Mouse (Mus musculus): ENCODE results near the gene Il33. TPM values are rescaled to one million over a fixed set of nuclear protein-coding genes. Genes with fewer than 3 reads are reported as not detected.

Gene Il33
- 4.7 and 7.1 TPM in 2 replicates for polyA plus RNA-seq (2015; fragmentation: Nextera tagmentation; extraction: Ambion mirVana)

DNA sequence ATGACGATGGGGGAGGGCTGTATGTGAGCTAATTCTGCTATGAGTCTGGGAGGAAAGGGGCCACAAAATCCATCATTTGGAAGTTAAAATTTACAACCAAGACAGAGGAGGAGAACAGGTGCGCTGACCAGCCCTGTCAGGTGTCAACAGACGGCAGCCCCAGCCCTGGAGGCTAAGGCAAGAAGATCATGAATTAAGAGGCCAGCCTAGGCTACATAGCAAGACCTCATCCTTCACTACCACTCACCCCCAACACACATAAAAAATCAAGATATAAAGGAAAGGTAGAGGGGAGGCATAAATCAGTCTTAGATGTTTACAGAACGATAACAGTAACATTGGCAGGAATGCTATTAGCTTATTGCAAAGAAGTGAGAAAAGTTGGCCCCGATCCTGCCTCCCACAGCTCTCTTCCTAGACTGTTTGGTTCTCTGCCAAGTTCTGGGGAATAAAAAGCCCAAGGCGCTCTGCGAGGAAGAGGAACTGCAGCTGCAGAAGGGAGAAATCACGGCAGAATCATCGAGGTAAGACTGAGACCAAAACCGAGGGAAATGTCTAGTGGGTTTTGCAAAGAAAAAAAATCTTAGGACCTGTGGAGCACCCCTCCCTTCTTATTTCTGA, at the start of gene Il33:
Il33 (plus strand) TSS at position 477 of the 621 bp plus-strand sequence.
- no peaks in the 10 kb centered on the region for H3K9me3 ChIP-seq
- 23% methylated on average over 10 of the region's 10 CpGs for WGBS
- peaks cover 27% of the 10 kb centered on the region for H3K4me1 ChIP-seq
- H3K4me3 ChIP-seq = no peak within 1 kb of the TSS
- no peaks in the 10 kb centered on the region for H3K27me3 ChIP-seq
- ATAC-seq (ENCODE audit: borderline replicate concordance, extremely low read depth, low FRiP score, low TSS enrichment) = peak; percentile 28; the same call in 1 of the 2 replicates
- H3K27ac ChIP-seq = no peak within 1 kb of the TSS
- H3K9ac ChIP-seq = no peak within 1 kb of the TSS
- H3K4me2 ChIP-seq = peak within 1 kb of the TSS; percentile 33; the same call in 1 of the 2 replicates
- H3K36me3 ChIP-seq = no peaks in the 10 kb centered on the region

DNA sequence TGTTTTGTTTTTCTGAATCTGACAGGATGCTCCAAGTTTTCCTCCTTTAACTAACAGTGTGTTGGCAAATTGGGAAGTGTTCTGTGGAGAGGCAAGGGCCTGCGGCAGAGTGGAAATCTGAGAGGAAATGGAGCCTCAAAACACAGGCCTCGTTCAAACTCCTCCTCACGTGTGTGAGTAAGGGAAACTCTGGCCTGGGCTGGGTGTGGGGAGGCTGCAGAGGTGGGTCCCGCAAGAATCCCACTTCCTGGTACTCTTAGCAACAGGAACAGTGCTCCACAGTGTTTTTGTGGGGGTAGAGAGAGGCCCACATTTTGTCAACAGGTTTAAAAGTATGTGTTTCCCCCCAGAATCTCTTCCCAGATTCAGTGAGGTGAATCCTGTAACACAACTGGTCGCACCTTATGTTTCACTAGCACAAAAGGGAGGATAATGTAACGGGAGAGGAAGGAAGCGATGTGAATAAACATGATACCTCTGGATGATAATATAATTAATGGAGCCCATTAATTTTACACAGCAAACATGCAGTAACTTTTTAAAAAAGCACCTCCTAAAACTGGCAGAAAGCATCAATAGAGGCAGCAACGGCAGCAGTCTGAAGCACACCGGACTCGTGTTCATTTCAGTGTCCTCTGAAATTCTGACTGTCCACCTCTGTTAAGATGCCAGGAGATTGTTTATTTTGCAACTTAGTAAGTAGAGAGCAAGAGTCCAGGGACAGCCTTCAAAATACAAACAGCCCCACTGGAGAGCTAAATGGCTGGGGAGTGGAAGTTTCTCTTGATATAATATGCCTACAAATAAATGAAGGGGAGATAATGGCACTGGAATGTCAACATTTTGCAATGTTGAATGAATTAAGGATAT, 47.3 kb upstream of the Il33 start:
- Histone ChIP-seq H3K36me3 (no peaks in the 10 kb centered on the region), H3K27ac (no peak overlapping the region), H3K27me3 (no peaks in the 10 kb centered on the region), H3K4me3 (no peak overlapping the region), H3K9ac (no peak overlapping the region), H3K9me3 (no peaks in the 10 kb centered on the region), H3K4me2 (no peak overlapping the region), H3K4me1 (peaks cover 7% of the 10 kb centered on the region; the same call in 1 of the 2 replicates)
- no peak for ATAC-seq (ENCODE audit: borderline replicate concordance, extremely low read depth, low FRiP score, low TSS enrichment)
- 49% methylated on average over 10 of the region's 10 CpGs for WGBS

DNA sequence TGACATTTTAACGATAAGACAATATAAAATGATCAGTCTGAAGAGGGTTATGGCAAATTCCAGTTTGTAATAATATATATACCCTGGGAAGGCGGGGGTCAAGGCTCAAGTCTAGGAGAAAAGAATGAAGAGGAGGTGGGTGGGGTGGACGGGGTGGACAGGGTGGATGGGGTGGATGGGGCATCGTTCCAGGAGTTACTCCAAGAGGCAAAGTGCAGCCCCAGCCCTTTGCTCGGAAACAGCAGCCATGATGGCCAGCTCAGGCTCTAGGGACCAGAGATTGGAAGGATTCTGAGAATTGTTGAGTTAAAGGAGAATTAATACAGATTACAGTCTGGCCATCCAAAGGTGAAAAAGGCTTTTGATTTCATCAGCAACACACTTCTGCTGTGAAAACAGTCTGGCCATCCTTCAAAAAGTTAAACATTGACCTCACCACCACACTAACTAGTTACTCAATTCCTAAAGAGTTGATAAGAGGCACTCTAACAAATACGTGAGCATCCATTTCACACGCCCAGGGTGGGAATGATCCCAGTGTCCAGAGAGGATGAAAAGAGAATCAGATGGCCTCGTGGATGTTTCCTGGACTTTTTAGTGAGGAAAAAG, 45.9 kb upstream of the Il33 start:
- no peak for ATAC-seq (ENCODE audit: borderline replicate concordance, extremely low read depth, low FRiP score, low TSS enrichment)
- H3K9me3 ChIP-seq = no peaks in the 10 kb centered on the region
- H3K4me2 ChIP-seq = no peak overlapping the region
- peaks cover 7% of the 10 kb centered on the region; the same call in 1 of the 2 replicates for H3K4me1 ChIP-seq
- H3K36me3 ChIP-seq = no peaks in the 10 kb centered on the region
- no peak overlapping the region for H3K27ac ChIP-seq
- no peaks in the 10 kb centered on the region for H3K27me3 ChIP-seq
- WGBS = 54% methylated on average over 8 of the region's 8 CpGs
- no peak overlapping the region for H3K4me3 ChIP-seq
- no peak overlapping the region for H3K9ac ChIP-seq

DNA sequence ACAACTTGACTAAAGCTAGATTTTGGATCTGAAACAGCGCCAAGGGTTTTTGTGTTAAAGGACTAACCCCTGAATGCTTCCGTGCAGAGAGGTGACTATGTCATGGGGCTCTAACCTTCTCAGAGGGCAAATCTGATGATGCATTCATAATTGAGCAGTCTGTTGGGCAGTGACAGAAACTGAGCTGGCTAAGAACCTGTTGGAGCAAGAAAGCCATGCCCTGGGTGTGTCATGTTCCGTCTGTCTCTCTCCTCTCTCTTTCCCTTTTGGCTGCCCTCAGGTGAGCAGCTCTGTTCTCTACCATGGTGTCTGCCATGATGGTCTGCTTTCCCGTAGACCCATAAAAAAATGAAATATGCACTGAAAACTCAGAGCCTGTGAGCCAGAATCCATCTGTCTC, 44.0 kb upstream of the Il33 start:
- Histone ChIP-seq H3K4me1 (peaks cover 4% of the 10 kb centered on the region; the same call in 1 of the 2 replicates), H3K36me3 (no peaks in the 10 kb centered on the region), H3K4me3 (no peak overlapping the region), H3K27me3 (no peaks in the 10 kb centered on the region), H3K9ac (no peak overlapping the region), H3K9me3 (no peaks in the 10 kb centered on the region), H3K27ac (no peak overlapping the region), H3K4me2 (no peak overlapping the region)
- 86% methylated on average over 4 of the region's 4 CpGs for WGBS
- ATAC-seq (ENCODE audit: borderline replicate concordance, extremely low read depth, low FRiP score, low TSS enrichment) = no peak

DNA sequence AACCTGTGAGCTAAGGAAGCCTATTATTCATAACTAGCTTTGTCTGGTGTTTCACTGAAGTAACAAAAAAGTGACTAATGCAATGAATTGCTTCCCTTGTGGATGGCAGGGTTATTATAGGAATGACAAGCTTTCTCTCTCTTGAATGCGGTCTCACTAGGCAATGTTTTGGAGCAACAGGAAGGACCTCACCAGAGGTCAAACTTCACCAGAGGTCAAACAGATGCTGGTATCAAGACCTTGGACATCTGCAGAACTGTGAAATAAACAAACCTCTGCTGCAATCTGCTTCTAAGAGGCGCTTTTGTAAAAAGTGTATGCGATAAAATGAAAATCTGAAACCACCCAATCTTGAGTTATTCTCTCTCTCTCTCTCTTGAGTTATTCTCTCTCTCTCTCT, 42.2 kb upstream of the Il33 start:
- Histone ChIP-seq H3K9me3 (no peaks in the 10 kb centered on the region), H3K27me3 (no peaks in the 10 kb centered on the region), H3K4me3 (no peak overlapping the region), H3K4me2 (no peak overlapping the region), H3K36me3 (no peaks in the 10 kb centered on the region), H3K9ac (no peak overlapping the region), H3K4me1 (0 out of 2 replicates have a peak, but pooled peaks cover 3% of the 10 kb centered on the region), H3K27ac (no peak overlapping the region)
- no peak for ATAC-seq (ENCODE audit: borderline replicate concordance, extremely low read depth, low FRiP score, low TSS enrichment)
- WGBS = 58% methylated on average over 3 of the region's 3 CpGs

DNA sequence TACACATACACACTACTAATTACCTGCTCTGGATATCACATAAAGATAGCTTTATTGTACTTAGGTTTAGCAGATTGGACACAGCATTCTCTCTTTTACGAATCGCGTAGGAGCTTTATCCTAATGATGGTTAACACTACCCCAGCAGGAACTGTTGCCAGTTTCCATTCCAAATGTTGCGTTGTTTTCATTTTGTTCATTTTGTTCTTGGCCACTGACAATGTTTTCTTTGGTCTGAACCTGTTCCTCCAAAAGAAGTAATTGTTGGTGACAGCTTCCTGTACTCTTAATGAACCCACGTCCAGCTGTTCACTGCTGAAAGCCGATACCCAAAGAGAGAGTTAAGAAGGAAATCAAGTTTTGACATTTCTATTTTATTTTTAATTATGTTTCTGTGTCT, 39.4 kb upstream of the Il33 start:
- ATAC-seq (ENCODE audit: borderline replicate concordance, extremely low read depth, low FRiP score, low TSS enrichment) = no peak
- Histone ChIP-seq H3K4me2 (no peak overlapping the region), H3K9me3 (no peaks in the 10 kb centered on the region), H3K4me3 (no peak overlapping the region), H3K27me3 (no peaks in the 10 kb centered on the region), H3K36me3 (no peaks in the 10 kb centered on the region), H3K4me1 (no peaks in the 10 kb centered on the region), H3K27ac (no peak overlapping the region), H3K9ac (no peak overlapping the region)
- WGBS = 85% methylated on average over 6 of the region's 6 CpGs

DNA sequence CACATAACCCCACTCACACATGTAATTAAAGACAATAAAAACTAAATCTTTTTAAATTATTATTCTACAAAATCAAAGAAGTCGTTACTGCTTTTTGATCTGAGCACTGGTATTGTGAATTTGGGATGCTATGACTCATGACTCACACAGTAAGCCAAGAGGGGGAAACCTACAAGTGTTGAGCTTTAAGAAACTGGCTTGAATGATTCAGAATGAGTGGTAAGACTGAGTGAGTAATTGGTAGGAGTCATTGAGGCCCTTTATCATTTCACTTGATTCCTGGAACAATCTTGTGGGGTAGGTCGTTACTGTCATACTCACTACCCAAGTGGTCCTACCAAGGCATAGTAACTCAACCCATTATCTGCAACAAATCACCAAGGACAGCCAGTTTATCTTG, 37.4 kb upstream of the Il33 start:
- Histone ChIP-seq H3K4me2 (no peak overlapping the region), H3K4me1 (no peaks in the 10 kb centered on the region), H3K4me3 (no peak overlapping the region), H3K27me3 (no peaks in the 10 kb centered on the region), H3K9ac (no peak overlapping the region), H3K9me3 (no peaks in the 10 kb centered on the region), H3K36me3 (no peaks in the 10 kb centered on the region), H3K27ac (no peak overlapping the region)
- 77% methylated on average over 2 of the region's 2 CpGs for WGBS
- ATAC-seq (ENCODE audit: borderline replicate concordance, extremely low read depth, low FRiP score, low TSS enrichment) = no peak

DNA sequence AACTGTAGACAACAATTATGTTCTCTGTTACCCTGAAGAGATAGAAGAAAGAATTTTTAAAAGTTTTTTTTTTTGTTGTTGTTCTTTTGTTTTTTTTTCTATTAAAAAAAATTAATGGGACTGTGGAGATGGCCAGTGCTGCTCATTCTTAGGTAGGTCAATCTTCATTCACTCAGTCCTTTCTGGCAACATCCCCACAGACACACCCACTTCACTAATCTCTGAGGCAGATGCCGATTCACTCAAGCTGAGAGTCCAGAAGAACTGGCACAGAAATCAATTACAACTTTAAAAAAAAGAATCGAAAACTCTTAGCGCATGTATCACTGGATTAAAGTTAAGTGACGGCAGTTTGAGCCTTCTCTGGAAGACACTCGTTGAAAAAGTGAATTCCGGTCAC, 36.0 kb upstream of the Il33 start:
- Histone ChIP-seq H3K4me1 (no peaks in the 10 kb centered on the region), H3K9me3 (no peaks in the 10 kb centered on the region), H3K4me2 (no peak overlapping the region), H3K27ac (no peak overlapping the region), H3K4me3 (no peak overlapping the region), H3K27me3 (no peaks in the 10 kb centered on the region), H3K36me3 (no peaks in the 10 kb centered on the region), H3K9ac (no peak overlapping the region)
- WGBS = 82% methylated on average over 6 of the region's 6 CpGs
- ATAC-seq (ENCODE audit: borderline replicate concordance, extremely low read depth, low FRiP score, low TSS enrichment) = no peak

DNA sequence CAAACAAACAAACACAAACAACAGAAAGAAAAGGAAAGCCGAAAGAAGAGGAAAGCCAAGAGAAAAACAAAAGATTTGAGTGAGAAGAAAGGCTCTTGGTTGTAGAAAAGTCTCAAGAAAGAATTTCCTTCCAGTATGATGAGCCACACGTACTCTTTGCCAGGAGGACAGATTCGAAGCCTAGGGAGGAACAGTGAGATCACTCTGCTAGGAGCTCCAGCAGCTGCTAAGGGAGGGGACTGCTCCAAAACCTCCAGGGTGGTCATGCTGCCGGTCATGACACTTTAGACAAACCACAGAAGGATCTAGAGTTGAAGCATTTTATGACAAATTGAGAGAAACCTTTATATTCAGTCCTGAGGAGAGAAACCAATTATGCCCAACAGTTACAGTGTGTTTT, 32.9 kb upstream of the Il33 start:
- H3K4me2 ChIP-seq = no peak overlapping the region
- no peak overlapping the region for H3K9ac ChIP-seq
- no peaks in the 10 kb centered on the region for H3K9me3 ChIP-seq
- no peaks in the 10 kb centered on the region for H3K4me1 ChIP-seq
- 65% methylated on average over 4 of the region's 4 CpGs for WGBS
- H3K27ac ChIP-seq = no peak overlapping the region
- H3K4me3 ChIP-seq = no peak overlapping the region
- H3K36me3 ChIP-seq = no peaks in the 10 kb centered on the region
- no peak for ATAC-seq (ENCODE audit: borderline replicate concordance, extremely low read depth, low FRiP score, low TSS enrichment)
- H3K27me3 ChIP-seq = no peaks in the 10 kb centered on the region

DNA sequence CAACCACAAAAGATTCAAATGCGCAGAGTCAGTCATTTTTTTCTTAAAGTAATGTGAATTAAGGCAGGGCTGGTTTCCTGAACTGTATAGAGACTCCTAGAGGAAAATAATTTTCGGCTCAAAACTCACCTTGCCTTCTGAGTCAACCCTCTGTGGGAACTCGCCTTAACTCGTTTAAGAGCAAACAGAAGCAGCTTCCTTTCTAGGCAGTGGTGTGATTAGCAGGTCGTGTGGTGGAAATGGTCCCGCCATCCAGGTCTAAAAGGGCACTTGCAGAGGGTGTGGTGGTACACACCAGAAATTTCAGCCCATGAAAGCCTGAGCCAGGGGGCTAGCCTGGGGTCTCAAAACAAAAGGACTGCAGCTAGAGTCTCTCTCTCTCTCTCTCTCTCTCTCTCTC, 32.1 kb upstream of the Il33 start:
- Histone ChIP-seq H3K27me3 (no peaks in the 10 kb centered on the region), H3K9me3 (no peaks in the 10 kb centered on the region), H3K9ac (no peak overlapping the region), H3K4me2 (no peak overlapping the region), H3K4me1 (no peaks in the 10 kb centered on the region), H3K4me3 (no peak overlapping the region), H3K36me3 (no peaks in the 10 kb centered on the region), H3K27ac (no peak overlapping the region)
- 56% methylated on average over 6 of the region's 6 CpGs for WGBS
- no peak for ATAC-seq (ENCODE audit: borderline replicate concordance, extremely low read depth, low FRiP score, low TSS enrichment)

DNA sequence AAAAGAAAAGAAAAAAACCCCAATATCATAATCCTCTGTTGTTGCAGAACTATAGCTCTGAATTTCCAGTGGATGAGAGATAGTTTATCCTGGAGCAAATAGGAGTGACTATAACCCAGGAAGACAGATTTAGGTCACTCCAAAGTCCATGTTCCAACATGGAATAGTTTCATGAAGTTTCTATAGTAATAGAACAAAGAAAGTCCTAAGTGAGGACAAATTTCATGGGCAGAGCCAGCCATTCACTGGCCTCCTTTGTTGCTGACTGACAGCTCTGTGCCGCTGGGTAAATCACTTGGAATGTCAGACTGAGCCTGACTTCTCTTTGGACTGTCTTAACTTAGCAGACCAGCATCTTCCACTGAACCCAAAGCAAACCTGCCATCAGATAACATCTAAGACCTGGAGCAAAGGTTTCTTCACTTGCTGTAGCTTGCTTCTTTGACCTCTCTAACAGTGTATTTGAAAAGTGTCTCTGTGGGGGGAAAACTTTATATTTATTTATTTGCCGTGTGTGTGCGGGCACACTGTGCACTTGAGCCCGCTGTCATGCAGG, 31.1 kb upstream of the Il33 start:
- Histone ChIP-seq H3K4me3 (no peak overlapping the region), H3K4me2 (no peak overlapping the region), H3K27ac (no peak overlapping the region), H3K27me3 (no peaks in the 10 kb centered on the region), H3K9me3 (no peaks in the 10 kb centered on the region), H3K9ac (no peak overlapping the region), H3K4me1 (no peaks in the 10 kb centered on the region), H3K36me3 (no peaks in the 10 kb centered on the region)
- WGBS = 75% methylated on average over 4 of the region's 4 CpGs
- ATAC-seq (ENCODE audit: borderline replicate concordance, extremely low read depth, low FRiP score, low TSS enrichment) = no peak

DNA sequence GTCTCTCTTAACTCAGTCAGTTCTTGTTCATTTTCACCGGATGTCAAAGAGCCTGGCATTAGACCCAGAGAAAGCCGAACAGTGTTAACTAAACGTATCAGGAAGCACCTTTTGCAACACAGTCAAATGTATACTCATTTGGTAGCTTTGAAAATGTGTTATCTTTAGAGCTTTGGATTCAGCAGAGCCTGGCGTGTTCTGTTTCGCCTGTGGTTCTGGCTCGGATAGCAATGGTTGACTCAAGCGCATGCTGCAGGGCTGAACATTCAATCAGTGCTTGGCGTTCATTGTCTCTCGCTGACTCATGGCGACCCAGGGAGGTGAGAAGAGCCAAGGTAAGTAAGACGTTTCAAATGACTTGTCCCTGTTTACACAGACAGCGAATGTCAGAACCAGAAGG, 30.5 kb upstream of the Il33 start:
- Histone ChIP-seq H3K27ac (no peak overlapping the region), H3K4me1 (no peaks in the 10 kb centered on the region), H3K4me3 (no peak overlapping the region), H3K9ac (no peak overlapping the region), H3K36me3 (no peaks in the 10 kb centered on the region), H3K27me3 (no peaks in the 10 kb centered on the region), H3K4me2 (no peak overlapping the region), H3K9me3 (no peaks in the 10 kb centered on the region)
- WGBS = 80% methylated on average over 12 of the region's 12 CpGs
- no peak for ATAC-seq (ENCODE audit: borderline replicate concordance, extremely low read depth, low FRiP score, low TSS enrichment)

Data from lung, embryonic 15.5 days (tissue).